Mouse (Mus musculus) bone marrow macrophage, adult 2 months (primary cell): ENCODE data around the gene Btg3.

Experiments used
- CTCF ChIP-seq: IDR thresholded peaks from 2 replicates; pipeline ENCODE4 v1.5.1; 2012; ENCODE audit warnings: low read depth, mild to moderate bottlenecking, low read length, moderate library complexity
- POLR2A ChIP-seq: IDR thresholded peaks from 2 replicates; pipeline ENCODE4 v1.6.1; 2012; ENCODE audit warnings: mild to moderate bottlenecking, low read depth, low read length, borderline replicate concordance

DNA sequence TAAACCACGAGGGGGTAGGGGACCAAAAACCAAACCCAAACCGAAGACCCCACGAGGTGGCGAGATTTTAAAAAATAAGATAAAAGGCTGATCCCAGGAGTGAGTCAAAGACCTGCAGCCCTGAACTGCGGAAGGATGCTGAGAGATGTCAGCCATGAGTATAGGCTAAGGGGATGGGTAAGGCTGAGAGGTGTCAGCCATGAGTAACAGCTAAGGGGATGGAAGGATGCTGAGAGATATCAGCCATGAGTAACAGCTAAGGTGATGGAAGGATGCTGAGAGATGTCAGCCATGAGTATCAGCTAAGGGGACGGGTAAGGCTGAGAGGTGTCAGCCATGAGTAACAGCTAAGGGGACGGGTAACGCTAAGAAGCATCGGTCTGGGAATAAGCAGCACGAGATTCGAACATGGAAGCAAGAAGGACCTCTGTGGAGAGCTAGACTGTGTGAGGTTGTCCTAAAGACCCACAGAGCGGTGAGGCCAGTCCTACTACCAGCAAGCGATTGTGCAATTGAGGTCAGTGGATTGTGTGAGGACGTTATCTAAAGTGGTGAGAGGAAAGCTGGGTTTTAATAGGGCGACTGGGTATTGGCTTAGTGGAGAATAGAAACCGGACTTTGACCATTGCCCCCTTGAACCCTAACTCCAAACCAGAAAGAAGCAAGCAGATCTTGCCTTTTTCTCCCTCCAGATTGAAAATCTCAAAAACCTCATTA, 69.4 kb downstream of the Btg3 start:
- no peak for TF ChIP-seq CTCF
- TF ChIP-seq POLR2A = no peak
